Mouse (Mus musculus) frontal cortex, postnatal 10 days (tissue): Measurements from ENCODE around the gene Rcbtb2.
"Not testable (repeated sequence)": the region's sequence is repeated elsewhere in the genome, so short reads cannot be mapped to it uniquely, and the experiment has no call there.

Experiments
- DNase-seq, 2 experiments: peaks; one replicate each; pipeline ENCODE4 v3.0.0; 2022; ENCODE audit warnings: low spot score in 2 of 2, mixed read lengths in 1 of 2

The Rcbtb2 gene

DNA sequence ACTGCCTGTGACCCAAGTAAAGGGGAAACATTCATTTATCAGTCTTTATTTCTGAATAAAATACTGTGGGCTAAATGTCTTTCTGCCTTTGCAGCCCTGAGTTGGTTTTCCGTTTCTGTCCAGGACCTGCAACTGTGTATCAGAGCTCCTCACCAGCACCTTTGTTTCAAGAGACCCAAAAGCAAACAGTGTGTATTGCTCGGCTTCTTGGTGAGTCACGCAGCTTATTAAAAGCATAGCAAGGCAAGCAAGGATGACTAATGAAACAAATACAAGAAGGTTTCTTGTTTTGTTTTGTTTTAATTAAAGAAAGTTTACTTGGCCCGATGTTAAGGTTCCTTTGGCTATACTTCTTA, at the start of gene Rcbtb2:
Gene Rcbtb2 (plus strand): TSS at position 115 of the 356 bp plus-strand sequence.
- no peak for DNase-seq

- DNase-seq = no peak
Measured at GRCm38 (mm10) chr14:73083563-73083962, 39.3 kb upstream of the Rcbtb2 start.

- no peak for DNase-seq
Measured at GRCm38 (mm10) chr14:73086425-73086824, 36.4 kb upstream of the Rcbtb2 start.

DNA sequence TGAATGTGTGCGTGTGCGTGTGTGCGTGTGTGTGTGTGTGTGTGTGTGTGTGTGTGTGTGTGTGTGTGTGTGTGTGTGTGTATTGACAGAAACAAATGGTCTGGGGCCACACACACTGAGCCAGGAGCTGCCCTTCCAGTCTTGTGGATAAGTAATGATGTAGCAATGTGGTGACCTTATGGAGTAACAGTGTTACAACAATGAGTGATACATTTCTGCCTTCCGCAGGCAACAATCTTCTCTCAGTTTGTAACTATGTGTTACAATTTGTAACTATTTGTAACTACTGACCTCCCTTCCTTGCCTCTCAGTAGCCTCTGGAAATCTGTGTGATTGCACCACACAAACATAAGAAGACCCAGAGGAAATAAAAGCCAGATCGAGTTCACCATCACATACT, 35.6 kb upstream of the Rcbtb2 start:
- no peak for DNase-seq

DNA sequence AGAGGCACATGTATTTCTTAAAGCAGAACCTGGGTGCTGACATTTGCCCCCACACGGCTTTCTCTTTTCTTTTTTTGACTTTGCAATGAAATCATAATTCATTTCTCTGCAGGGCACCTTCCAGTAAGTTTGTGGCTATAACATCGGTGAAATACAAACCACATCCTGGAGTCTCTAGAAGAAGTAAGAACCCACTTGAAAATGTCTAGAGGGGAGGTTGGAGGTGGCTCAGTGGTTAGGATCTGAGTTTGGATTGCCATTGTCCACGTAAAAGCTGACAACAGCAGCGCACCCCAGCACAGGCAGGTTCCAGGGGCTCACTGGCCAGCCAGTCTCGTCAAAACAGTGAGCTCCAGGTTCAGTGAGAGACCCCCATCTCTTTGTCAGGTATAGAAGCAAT, 35.1 kb upstream of the Rcbtb2 start:
- no peak for DNase-seq

- no peak for DNase-seq
Measured at GRCm38 (mm10) chr14:73088224-73088623, 34.6 kb upstream of the Rcbtb2 start.

DNA sequence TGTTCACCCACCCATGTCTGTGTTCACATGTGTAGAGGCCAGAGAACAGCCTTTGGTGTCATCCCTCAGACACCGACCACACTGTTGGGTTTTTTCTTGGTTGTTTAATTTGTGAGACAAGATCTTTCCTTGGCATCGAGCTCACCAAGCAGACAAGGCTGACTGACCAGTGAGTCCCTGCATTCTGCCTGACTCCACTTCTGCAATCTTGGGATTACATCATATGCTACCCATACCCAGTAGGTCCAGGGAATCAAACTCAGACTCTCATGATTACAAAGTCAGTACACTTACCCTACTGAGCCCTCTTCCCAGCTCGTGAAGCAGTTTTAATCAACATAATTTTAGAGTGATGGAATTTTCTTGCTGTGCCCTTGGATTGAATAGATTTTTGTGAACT, 30.0 kb upstream of the Rcbtb2 start:
- DNase-seq = no peak

- no peak for DNase-seq
Measured at GRCm38 (mm10) chr14:73094802-73095550, 27.9 kb upstream of the Rcbtb2 start.

DNA sequence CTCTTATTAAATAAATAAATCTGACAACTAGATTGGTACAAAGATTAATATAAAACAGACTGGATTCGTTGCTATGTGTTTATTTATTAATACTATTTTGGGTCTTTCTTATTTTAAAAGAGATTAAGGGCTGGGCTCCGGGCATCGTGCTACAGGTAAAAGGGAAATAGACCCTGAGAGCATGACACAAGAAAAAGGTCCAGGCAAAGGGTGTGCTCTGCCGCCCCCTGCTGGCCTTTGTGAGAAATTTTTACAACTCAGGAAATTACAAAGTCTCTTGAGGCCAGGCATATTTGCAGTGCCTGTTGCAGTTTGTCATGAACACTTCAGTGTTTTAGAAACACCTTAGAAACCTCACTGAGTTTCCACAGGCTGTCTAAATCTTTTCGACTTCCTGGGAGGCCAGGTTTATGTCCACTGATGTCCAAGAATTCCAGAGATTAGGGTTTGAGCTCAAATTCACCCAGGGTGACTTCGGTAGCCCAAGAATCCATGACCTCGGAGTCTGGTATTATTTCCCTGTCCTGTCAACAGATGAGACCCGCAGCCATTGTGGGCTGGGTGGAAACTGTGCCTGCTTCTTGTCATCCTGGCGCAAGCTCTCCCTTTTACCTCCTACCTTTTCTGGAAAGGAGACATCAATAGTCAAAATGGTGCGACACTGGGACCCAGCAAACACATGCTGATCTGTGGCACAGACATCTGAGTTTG, 24.0 kb upstream of the Rcbtb2 start:
- peak in 1 of 2 experiments; percentile 45 for DNase-seq

GRCm38 (mm10) chr14:73102270-73102865, 20.5 kb upstream of the Rcbtb2 start:
- no peak for DNase-seq

- not testable (repeated sequence) for DNase-seq
Measured at GRCm38 (mm10) chr14:73102986-73103385, 19.9 kb upstream of the Rcbtb2 start.

DNA sequence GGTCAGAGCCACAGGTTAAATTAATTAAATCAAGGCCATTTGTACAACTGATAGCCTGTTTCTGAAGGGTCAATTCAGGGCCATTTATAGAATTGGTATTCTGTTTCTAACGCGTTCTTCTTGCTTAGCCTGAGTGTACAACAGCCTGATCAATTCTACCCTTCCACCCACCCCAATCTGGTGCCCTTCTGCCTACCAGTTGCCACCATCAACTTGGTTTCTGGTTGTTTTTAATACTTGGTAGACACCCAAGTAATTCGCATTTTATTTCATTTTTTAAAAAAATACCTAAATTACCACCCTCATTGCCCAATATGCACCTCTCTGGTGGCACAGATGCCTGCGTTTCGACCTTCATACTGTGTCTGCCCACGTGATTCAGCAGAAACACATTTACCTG, 17.9 kb upstream of the Rcbtb2 start:
- no peak for DNase-seq

DNA sequence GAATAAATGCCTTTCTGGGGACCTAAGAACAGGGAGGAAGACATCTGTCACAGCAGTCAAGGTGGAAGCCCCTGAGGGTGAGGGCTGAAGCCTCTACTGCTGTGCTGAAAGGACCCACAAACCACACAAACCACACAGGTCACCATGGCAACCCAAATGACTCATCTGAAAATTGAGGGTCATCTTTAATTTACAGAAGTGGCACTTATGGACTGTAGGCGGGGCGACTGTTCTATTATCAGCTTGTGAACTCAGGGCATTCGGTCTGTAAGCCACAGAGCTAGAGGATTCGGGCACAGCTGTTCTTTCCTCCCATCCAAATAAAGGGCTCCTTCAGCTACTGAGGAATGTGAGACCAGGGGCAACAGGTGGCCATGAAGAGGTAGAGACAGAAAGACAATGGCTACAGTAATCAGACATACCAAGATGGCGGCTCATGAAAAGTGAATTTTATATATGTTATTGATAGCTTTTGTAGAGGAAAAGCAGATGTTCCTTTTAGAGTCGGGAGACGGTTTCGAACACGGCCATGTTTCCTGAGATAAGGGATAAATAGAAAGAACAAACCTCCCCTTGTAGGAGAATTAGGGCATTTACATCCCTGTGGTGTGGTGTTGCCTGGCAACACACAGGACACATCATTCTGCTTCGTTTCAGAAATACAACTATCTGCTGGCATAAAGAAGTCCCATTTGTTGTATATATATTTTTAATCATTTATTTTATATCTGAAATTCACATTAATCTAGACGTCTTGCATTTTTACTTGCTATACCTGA, 17.2 kb upstream of the Rcbtb2 start:
- DNase-seq = no peak

GRCm38 (mm10) chr14:73106234-73106711, 16.6 kb upstream of the Rcbtb2 start:
- DNase-seq = peak in 1 of 2 experiments; percentile 38

DNA sequence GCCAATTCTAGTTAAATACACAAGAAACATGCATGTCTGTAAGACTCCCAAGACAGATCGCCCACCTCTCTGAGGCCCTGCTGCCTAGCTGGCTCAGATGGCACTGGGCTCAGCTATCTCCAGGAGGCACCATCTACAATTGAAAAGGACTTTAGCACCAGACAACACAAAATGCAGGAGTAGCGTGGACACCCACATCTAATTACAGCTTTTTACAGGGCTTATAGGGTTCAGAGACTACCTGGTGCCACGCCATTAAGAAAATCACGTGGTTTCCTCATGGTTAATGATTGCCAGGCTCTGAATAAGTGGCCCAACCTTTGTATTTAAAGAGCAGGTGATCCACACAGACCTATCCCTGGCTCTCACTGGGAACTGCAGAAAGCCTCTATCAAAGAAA, 15.9 kb upstream of the Rcbtb2 start:
- DNase-seq = no peak

DNA sequence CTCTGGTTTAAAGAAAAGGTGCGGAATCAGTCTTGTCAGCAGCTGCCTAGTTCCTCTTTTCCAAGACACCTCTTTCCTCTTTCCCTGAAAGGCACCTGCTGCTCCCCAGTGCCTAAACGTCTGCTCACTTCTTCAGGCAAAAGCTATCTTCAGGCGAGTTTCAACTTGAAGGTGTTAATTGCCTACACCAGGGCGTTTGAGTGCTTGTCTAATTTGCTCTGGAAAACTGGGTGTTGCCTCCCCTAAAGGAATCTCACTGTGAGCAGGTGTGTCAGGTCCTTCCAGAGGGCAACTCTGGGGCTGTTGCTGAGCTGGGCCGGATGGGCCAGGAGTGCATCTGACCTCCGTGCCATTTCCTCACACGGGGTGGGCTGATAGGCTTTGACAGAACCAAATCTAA, 15.5 kb upstream of the Rcbtb2 start:
- DNase-seq = no peak

DNA sequence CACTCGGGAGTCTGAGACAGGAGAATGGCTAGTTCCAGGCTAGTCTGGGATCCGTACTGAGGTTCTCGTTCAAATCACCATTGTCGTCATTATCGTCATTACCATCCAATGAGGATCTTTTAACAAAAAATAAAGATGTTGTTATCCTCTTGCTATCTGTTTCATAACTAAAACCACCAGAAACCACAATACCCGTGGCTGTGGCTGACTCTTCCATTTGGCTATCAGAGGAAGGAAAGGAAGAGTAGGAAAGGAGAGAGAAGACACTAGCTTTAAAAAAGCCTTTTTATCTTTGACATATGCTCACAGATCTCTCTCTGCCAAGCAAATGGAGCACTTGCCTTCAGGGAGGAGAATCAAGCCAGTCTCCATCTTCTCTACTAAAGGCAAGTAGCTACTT, 14.9 kb upstream of the Rcbtb2 start:
- no peak for DNase-seq

GRCm38 (mm10) chr14:73110682-73111081, 12.2 kb upstream of the Rcbtb2 start:
- no peak for DNase-seq

DNA sequence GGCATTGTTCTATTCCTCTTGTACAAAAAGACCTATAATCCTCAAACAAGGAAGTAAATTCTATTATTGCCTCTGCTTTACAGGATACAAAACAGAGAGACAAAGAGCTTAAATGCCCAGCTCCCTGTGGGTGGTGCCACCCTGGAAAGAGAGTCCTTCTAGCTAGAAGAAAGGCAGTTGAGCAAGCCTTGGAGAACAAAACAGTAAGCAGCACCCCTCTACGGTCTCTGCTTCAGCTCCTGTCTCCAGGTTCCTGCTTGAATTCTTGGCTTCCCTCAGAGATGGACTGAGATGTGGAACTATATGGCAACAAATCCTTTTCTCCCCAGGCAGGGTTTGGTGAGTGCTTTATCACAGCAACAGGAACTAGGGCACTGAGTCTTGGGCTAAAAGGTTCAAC, 11.7 kb upstream of the Rcbtb2 start:
- DNase-seq = no peak

DNA sequence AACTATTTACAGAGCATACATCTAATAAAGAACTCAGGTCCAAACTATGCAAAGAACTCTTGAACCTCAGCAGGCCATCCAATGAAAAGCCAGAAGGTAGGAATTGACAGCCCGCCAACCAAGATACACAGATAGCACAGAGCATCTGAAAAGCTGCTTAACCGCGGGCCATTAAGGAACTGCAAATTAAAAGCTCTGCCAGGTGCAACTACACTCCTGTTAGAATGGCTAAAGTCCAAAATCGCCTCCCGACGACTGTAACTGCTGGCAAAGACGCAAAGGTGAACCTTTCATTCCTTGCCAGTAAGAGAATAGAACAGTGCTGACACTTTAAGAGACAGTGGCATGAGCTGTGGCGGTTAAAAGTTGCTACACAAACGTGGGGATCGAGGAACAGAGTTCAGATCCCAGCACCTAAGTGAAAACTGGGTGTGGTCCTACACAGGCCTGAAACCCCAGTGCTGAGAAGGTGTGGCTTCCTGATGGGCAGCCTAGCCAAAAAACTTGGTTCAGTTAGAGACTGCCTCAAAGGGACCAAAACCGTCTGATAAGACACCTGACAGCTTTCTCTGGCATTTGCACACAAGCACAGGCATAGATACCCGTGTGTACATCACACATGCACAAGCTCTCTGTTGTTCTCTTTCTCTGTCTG, 10.5 kb upstream of the Rcbtb2 start:
- DNase-seq = no peak

- not testable (repeated sequence) for DNase-seq
Measured at GRCm38 (mm10) chr14:73114952-73115351, 7.9 kb upstream of the Rcbtb2 start.

DNA sequence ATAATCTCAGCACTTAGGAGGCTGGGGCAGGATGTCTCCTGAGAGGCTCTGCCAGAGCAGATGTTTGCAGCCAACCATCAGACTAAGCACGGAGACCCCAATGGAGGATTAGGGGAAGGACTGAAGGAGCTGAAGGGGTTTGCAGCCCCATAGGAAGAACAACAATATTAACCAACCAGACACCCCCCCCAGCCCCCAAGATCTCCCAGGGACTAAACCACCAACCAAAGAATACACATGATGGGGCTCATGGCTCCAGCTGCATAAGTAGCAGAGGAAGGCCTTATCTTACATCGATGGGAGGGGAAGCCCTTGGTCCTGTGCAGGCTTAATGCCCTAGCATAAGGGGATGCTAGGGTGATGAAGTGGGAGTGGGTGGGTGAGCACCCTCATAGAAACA, 6.5 kb upstream of the Rcbtb2 start:
- DNase-seq = no peak
